Mouse (Mus musculus) ES-E14 (cell line): ENCODE data around the gene Nol4l.

Source experiments
- CHD2 ChIP-seq: IDR thresholded peaks from 2 replicates; pipeline ENCODE4 v1.6.1; 2014; ENCODE audit warnings: mild to moderate bottlenecking, low read depth, low read length, inconsistent platforms
- HCFC1 ChIP-seq: IDR thresholded peaks from 2 replicates; pipeline ENCODE4 v1.6.1; 2012; ENCODE audit warnings: low read length, inconsistent platforms, borderline replicate concordance; ENCODE audit not compliant: insufficient read depth
- MAFK ChIP-seq: IDR thresholded peaks from 2 replicates; pipeline ENCODE4 v1.6.1; 2014; ENCODE audit warnings: mild to moderate bottlenecking, low read depth, low read length, inconsistent platforms; ENCODE audit not compliant: insufficient read depth
- ZC3H11A ChIP-seq: IDR thresholded peaks from 2 replicates; pipeline ENCODE4 v1.6.1; 2012; ENCODE audit warnings: low read depth, mild to moderate bottlenecking, inconsistent platforms, low read length, borderline replicate concordance
- ZNF384 ChIP-seq: IDR thresholded peaks from 2 replicates; pipeline ENCODE4 v1.6.1; 2012; ENCODE audit warnings: low read depth, low read length, inconsistent platforms

DNA sequence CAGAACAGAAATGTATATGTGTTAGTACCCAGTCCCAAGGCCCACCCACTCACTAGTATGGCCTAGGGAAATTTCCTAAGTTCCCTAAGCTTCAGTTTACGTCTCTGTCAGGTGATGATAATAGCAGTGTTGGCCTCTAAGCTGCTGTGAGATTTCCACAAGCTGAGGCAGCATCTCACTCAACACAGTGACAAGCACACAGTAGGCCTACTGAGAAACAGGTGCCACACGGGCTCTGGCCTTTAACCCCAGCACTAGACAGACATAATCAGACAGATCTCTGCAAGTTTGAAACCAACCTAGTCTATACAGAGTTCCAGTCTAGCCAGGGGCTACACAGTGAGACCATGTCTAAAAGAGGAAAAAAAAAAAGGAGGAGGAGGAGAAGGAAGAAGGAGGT is 5.0 kb downstream of the Nol4l start:
- no peak for TF ChIP-seq ZC3H11A
- no peak for TF ChIP-seq CHD2
- TF ChIP-seq HCFC1 = no peak
- TF ChIP-seq MAFK = no peak
- TF ChIP-seq ZNF384 = no peak
